Mouse (Mus musculus) ES-Bruce4 (cell line): Measurements from ENCODE around the gene Gm10945.

Experiments
- CTCF ChIP-seq: IDR thresholded peaks from one replicate; pipeline ENCODE4 v1.8.1; 2011; ENCODE audit warnings: low read depth, low read length
- POLR2A ChIP-seq: IDR thresholded peaks from one replicate; pipeline ENCODE4 v1.8.1; 2011; ENCODE audit warnings: low read length; ENCODE audit not compliant: insufficient read depth

DNA sequence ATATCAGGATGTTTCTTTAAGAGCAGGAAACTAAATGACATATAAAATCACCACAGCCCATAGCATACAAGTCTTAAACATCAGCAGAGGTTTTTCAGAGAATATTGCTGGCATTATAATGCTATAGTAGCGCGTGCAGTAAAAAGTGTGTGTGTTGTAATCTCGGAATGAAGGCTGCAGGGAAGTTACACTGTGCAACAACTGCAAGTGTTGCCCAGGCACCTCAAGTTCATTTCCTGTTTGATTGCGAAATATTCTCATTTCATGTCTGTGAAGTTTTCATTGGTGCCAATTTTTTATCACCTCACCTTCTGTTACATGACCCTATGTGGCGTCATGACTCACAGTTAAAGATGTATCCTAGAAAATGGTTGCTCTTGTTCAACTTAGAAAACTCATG lies 8.2 kb downstream of the Gm10945 start:
- no peak for TF ChIP-seq CTCF
- TF ChIP-seq POLR2A, result no peak
